Mouse (Mus musculus): Measurements from ENCODE around the gene Capg. TPM values are rescaled to one million over a fixed set of nuclear protein-coding genes. Genes with fewer than 3 reads are reported as not detected.
"Not testable (repeated sequence)": the region's sequence is repeated elsewhere in the genome, so short reads cannot be mapped to it uniquely, and the experiment has no call there.

Capg gene
- polyA plus RNA-seq, 1 experiment: not detected

- H3K4me3 ChIP-seq (ENCODE audit: insufficient read depth, low read depth, low read length): no peak overlapping the region
- H3K27ac ChIP-seq (ENCODE audit: insufficient read depth, low read depth, low read length): no peak overlapping the region
- TF ChIP-seq CTCF (IDR thresholded peaks at IDR 0.05; ENCODE audit: insufficient read depth, low read depth, low read length) (no peak), POLR2A (IDR thresholded peaks at IDR 0.05; ENCODE audit: insufficient read depth, low read depth, low read length) (no peak)
- peaks cover 22% of the 10 kb centered on the region for H3K4me1 ChIP-seq (ENCODE audit: control insufficient read depth, insufficient read depth, low read length)
- WGBS: 83% methylated on average over 4 of the region's 4 CpGs
These were observed 21.0 kb upstream of the Capg start for GRCm38 (mm10) chr6:72523222-72523621.

- TF ChIP-seq POLR2A (IDR thresholded peaks at IDR 0.05; ENCODE audit: insufficient read depth, low read depth, low read length): no peak
- TF ChIP-seq CTCF (IDR thresholded peaks at IDR 0.05; ENCODE audit: insufficient read depth, low read depth, low read length): no peak
- WGBS: 90% methylated on average over 2 of the region's 2 CpGs
- H3K4me1 ChIP-seq (ENCODE audit: control insufficient read depth, insufficient read depth, low read length): peaks cover 13% of the 10 kb centered on the region
These were observed 20.0 kb upstream of the Capg start for GRCm38 (mm10) chr6:72524160-72524559.

GRCm38 (mm10) chr6:72527070-72527469 lies 17.1 kb upstream of the Capg start:
- TF ChIP-seq CTCF (IDR thresholded peaks at IDR 0.05; ENCODE audit: insufficient read depth, low read depth, low read length) (no peak), POLR2A (IDR thresholded peaks at IDR 0.05; ENCODE audit: insufficient read depth, low read depth, low read length) (no peak)
- H3K4me3 ChIP-seq (ENCODE audit: insufficient read depth, low read depth, low read length): no peak overlapping the region
- H3K4me1 ChIP-seq (ENCODE audit: control insufficient read depth, insufficient read depth, low read length): no peaks in the 10 kb centered on the region; the same call in 1 of the 2 replicates
- H3K27ac ChIP-seq (ENCODE audit: insufficient read depth, low read depth, low read length): no peak overlapping the region
- WGBS: 68% methylated on average over 4 of the region's 4 CpGs

More at GRCm38 (mm10) chr6:72524160-72524559, 20.0 kb upstream of the Capg start:
- Histone ChIP-seq H3K27ac (ENCODE audit: insufficient read depth, low read depth, low read length) (no peak overlapping the region), H3K4me3 (ENCODE audit: insufficient read depth, low read depth, low read length) (no peak overlapping the region)

GRCm38 (mm10) chr6:72528410-72529151 lies 15.6 kb upstream of the Capg start:
- Histone ChIP-seq H3K4me3 (ENCODE audit: insufficient read depth, low read depth, low read length) (no peak overlapping the region), H3K27ac (ENCODE audit: insufficient read depth, low read depth, low read length) (no peak overlapping the region), H3K4me1 (ENCODE audit: control insufficient read depth, insufficient read depth, low read length) (peaks cover 4% of the 10 kb centered on the region)
- TF ChIP-seq CTCF (IDR thresholded peaks at IDR 0.05; ENCODE audit: insufficient read depth, low read depth, low read length) (no peak), POLR2A (IDR thresholded peaks at IDR 0.05; ENCODE audit: insufficient read depth, low read depth, low read length) (no peak)
- 78% methylated on average over 10 of the region's 10 CpGs for WGBS

- 53% methylated on average over 4 of the region's 4 CpGs for WGBS
- Histone ChIP-seq H3K4me3 (ENCODE audit: insufficient read depth, low read depth, low read length) (no peak overlapping the region), H3K4me1 (ENCODE audit: control insufficient read depth, insufficient read depth, low read length) (peaks cover 8% of the 10 kb centered on the region), H3K27ac (ENCODE audit: insufficient read depth, low read depth, low read length) (peak overlapping the region; percentile 77)
- TF ChIP-seq POLR2A (IDR thresholded peaks at IDR 0.05; ENCODE audit: insufficient read depth, low read depth, low read length) (no peak), CTCF (IDR thresholded peaks at IDR 0.05; ENCODE audit: insufficient read depth, low read depth, low read length) (no peak)
These were observed 11.6 kb upstream of the Capg start for GRCm38 (mm10) chr6:72532580-72532979.

- WGBS: 16% methylated on average over 1 of the region's 1 CpGs
- not testable (repeated sequence) for H3K4me3 ChIP-seq (ENCODE audit: insufficient read depth, low read depth, low read length); H3K27ac ChIP-seq (ENCODE audit: insufficient read depth, low read depth, low read length)
- H3K4me1 ChIP-seq (ENCODE audit: control insufficient read depth, insufficient read depth, low read length): peaks cover 13% of the 10 kb centered on the region
These were observed 10.6 kb upstream of the Capg start for GRCm38 (mm10) chr6:72533555-72533954.

GRCm38 (mm10) chr6:72534035-72534809 lies 10.0 kb upstream of the Capg start:
- H3K4me3 ChIP-seq (ENCODE audit: insufficient read depth, low read depth, low read length): no peak overlapping the region
- 36% methylated on average over 9 of the region's 9 CpGs for WGBS
- no peak for TF ChIP-seq POLR2A (IDR thresholded peaks at IDR 0.05; ENCODE audit: insufficient read depth, low read depth, low read length)
- TF ChIP-seq CTCF (IDR thresholded peaks at IDR 0.05; ENCODE audit: insufficient read depth, low read depth, low read length): peak; percentile 80
- peaks cover 16% of the 10 kb centered on the region for H3K4me1 ChIP-seq (ENCODE audit: control insufficient read depth, insufficient read depth, low read length)
- H3K27ac ChIP-seq (ENCODE audit: insufficient read depth, low read depth, low read length): no peak overlapping the region

- WGBS: 3% methylated on average over 9 of the region's 9 CpGs
- Histone ChIP-seq H3K4me3 (ENCODE audit: insufficient read depth, low read depth, low read length) (no peak overlapping the region), H3K4me1 (ENCODE audit: control insufficient read depth, insufficient read depth, low read length) (peaks cover 16% of the 10 kb centered on the region), H3K27ac (ENCODE audit: insufficient read depth, low read depth, low read length) (no peak overlapping the region)
- TF ChIP-seq CTCF (IDR thresholded peaks at IDR 0.05; ENCODE audit: insufficient read depth, low read depth, low read length) (peak; percentile 51), POLR2A (IDR thresholded peaks at IDR 0.05; ENCODE audit: insufficient read depth, low read depth, low read length) (no peak)
These were observed 9.0 kb upstream of the Capg start for GRCm38 (mm10) chr6:72535165-72535564.

- Histone ChIP-seq H3K4me1 (ENCODE audit: control insufficient read depth, insufficient read depth, low read length) (peaks cover 13% of the 10 kb centered on the region), H3K27ac (ENCODE audit: insufficient read depth, low read depth, low read length) (peak overlapping the region; percentile 81), H3K4me3 (ENCODE audit: insufficient read depth, low read depth, low read length) (peak overlapping the region; percentile 67)
- TF ChIP-seq CTCF (IDR thresholded peaks at IDR 0.05; ENCODE audit: insufficient read depth, low read depth, low read length) (no peak), POLR2A (IDR thresholded peaks at IDR 0.05; ENCODE audit: insufficient read depth, low read depth, low read length) (no peak)
- 58% methylated on average over 10 of the region's 10 CpGs for WGBS
These were observed 6.1 kb upstream of the Capg start for GRCm38 (mm10) chr6:72537998-72538500.

Measured in olfactory bulb, adult 2 months (tissue).